Mouse (Mus musculus) megakaryocyte, embryonic 14.5 days (primary cell): ENCODE data around the gene Drd3. TPM values are rescaled to one million over a fixed set of nuclear protein-coding genes. Genes with fewer than 3 reads are reported as not detected.

Experiments
- H3K27me3 ChIP-seq: replicated peaks from 2 replicates; pipeline ENCODE3; 2012; ENCODE audit warnings: inconsistent platforms
- H3K36me3 ChIP-seq: replicated peaks from 2 replicates; pipeline ENCODE3; 2012; ENCODE audit warnings: low read length, inconsistent platforms, mixed read lengths
- H3K4me1 ChIP-seq: 2 replicates; pipeline ENCODE4 v1.6.1; 2012; ENCODE audit warnings: inconsistent platforms
- H3K4me3 ChIP-seq: replicated peaks from 2 replicates; pipeline ENCODE3; 2012; ENCODE audit warnings: moderate library complexity, mild to moderate bottlenecking, inconsistent platforms
- H3K9me3 ChIP-seq: 2 replicates; pipeline ENCODE4 v1.6.1; 2012; ENCODE audit warnings: inconsistent platforms
- FLI1 ChIP-seq: IDR thresholded peaks from 2 replicates; pipeline ENCODE4 v1.6.1; 2012; ENCODE audit warnings: low read length, inconsistent platforms, mixed read lengths
- GATA1 ChIP-seq: IDR thresholded peaks from 3 replicates; pipeline ENCODE4 v1.6.1; 2012; ENCODE audit warnings: mixed read lengths, low read length, inconsistent platforms, borderline replicate concordance
- polyA plus RNA-seq: library from polyadenylated mRNA; stranded (reverse); fragments of >175 nt; gene quantifications from 2 replicates; pipeline ENCODE4 v1.2.3, GENCODE M21; 2012; ENCODE audit warnings: low replicate concordance; ENCODE audit not compliant: insufficient read depth

Drd3 gene
- polyA plus RNA-seq, 1 experiment: not detected

- Histone ChIP-seq H3K9me3 (no peaks in the 10 kb centered on the region), H3K4me3 (no peak overlapping the region), H3K27me3 (no peaks in the 10 kb centered on the region), H3K36me3 (no peaks in the 10 kb centered on the region), H3K4me1 (no peaks in the 10 kb centered on the region)
- TF ChIP-seq FLI1 (no peak), GATA1 (no peak)
Measured at GRCm38 (mm10) chr16:43831957-43832356, 78.1 kb downstream of the Drd3 start.

- Histone ChIP-seq H3K27me3 (no peaks in the 10 kb centered on the region), H3K36me3 (no peaks in the 10 kb centered on the region)
- no peak for TF ChIP-seq GATA1
- no peak for TF ChIP-seq FLI1
Measured at GRCm38 (mm10) chr16:43841236-43841635, 87.4 kb downstream of the Drd3 start.

GRCm38 (mm10) chr16:43849839-43850238 lies 96.0 kb downstream of the Drd3 start:
- H3K36me3 ChIP-seq: no peaks in the 10 kb centered on the region
- H3K4me1 ChIP-seq: no peaks in the 10 kb centered on the region
- TF ChIP-seq GATA1 (no peak), FLI1 (no peak)
- H3K9me3 ChIP-seq: no peaks in the 10 kb centered on the region
- H3K4me3 ChIP-seq: no peak overlapping the region
- no peaks in the 10 kb centered on the region for H3K27me3 ChIP-seq

More at GRCm38 (mm10) chr16:43841236-43841635, 87.4 kb downstream of the Drd3 start:
- no peaks in the 10 kb centered on the region for H3K9me3 ChIP-seq
- peaks cover 21% of the 10 kb centered on the region for H3K4me1 ChIP-seq
- H3K4me3 ChIP-seq: no peak overlapping the region

- no peak overlapping the region for H3K4me3 ChIP-seq
- peaks cover 2% of the 10 kb centered on the region for H3K27me3 ChIP-seq
- TF ChIP-seq GATA1: no peak
- no peak for TF ChIP-seq FLI1
- no peaks in the 10 kb centered on the region for H3K9me3 ChIP-seq
- peaks cover 25% of the 10 kb centered on the region for H3K36me3 ChIP-seq
- H3K4me1 ChIP-seq: no peaks in the 10 kb centered on the region
Measured at GRCm38 (mm10) chr16:43858941-43859476, 105.2 kb downstream of the Drd3 start.

GRCm38 (mm10) chr16:43860624-43861023 lies 106.8 kb downstream of the Drd3 start:
- H3K36me3 ChIP-seq: peaks cover 30% of the 10 kb centered on the region
- no peaks in the 10 kb centered on the region for H3K4me1 ChIP-seq
- no peaks in the 10 kb centered on the region for H3K9me3 ChIP-seq
- TF ChIP-seq FLI1 (no peak), GATA1 (no peak)
- H3K27me3 ChIP-seq: peaks cover 2% of the 10 kb centered on the region
- no peak overlapping the region for H3K4me3 ChIP-seq

GRCm38 (mm10) chr16:43869805-43870204 lies 116.0 kb downstream of the Drd3 start:
- Histone ChIP-seq H3K36me3 (peaks cover 66% of the 10 kb centered on the region), H3K9me3 (no peaks in the 10 kb centered on the region), H3K4me1 (peaks cover 9% of the 10 kb centered on the region), H3K27me3 (no peaks in the 10 kb centered on the region), H3K4me3 (no peak overlapping the region)
- TF ChIP-seq GATA1: no peak
- TF ChIP-seq FLI1: no peak

- Histone ChIP-seq H3K9me3 (no peaks in the 10 kb centered on the region), H3K4me3 (no peak overlapping the region), H3K36me3 (peaks cover 79% of the 10 kb centered on the region), H3K27me3 (no peaks in the 10 kb centered on the region), H3K4me1 (peaks cover 11% of the 10 kb centered on the region)
- TF ChIP-seq FLI1 (no peak), GATA1 (no peak)
Measured at GRCm38 (mm10) chr16:43871419-43871818, 117.6 kb downstream of the Drd3 start.

Other genes starting within 250 kb of the Drd3 start
- gene Tigit, start 89.9 kb upstream of the Drd3 start, polyA plus RNA-seq: not detected in 2 replicates
- 1.2 and 2.2 TPM in 2 replicates for gene Ccdc191, start 135.8 kb downstream of the Drd3 start, polyA plus RNA-seq
- gene Qtrt2, start 172.8 kb downstream of the Drd3 start, polyA plus RNA-seq: not detected in 2 replicates
- 0.12 TPM in 1 of 2 replicates, not detected in the other for gene Zdhhc23, start 225.8 kb downstream of the Drd3 start, polyA plus RNA-seq